Mouse (Mus musculus): ENCODE data around the gene Ago3. TPM values are rescaled to one million over a fixed set of nuclear protein-coding genes. Genes with fewer than 3 reads are reported as not detected.

The Ago3 gene
- total RNA-seq, 2 experiments from 2014 or later = 13.0 to 14.8 TPM

GRCm38 (mm10) chr4:126286492-126286891, 142.9 kb downstream of the Ago3 start, which contains the start of gene Col8a2:
Gene Col8a2 (plus strand): TSS chr4:126286793.
- intact Hi-C loops (cut with DNase I) = no loop called here
- DNase-seq = peak in 1 of 2 experiments; percentile 25

DNA sequence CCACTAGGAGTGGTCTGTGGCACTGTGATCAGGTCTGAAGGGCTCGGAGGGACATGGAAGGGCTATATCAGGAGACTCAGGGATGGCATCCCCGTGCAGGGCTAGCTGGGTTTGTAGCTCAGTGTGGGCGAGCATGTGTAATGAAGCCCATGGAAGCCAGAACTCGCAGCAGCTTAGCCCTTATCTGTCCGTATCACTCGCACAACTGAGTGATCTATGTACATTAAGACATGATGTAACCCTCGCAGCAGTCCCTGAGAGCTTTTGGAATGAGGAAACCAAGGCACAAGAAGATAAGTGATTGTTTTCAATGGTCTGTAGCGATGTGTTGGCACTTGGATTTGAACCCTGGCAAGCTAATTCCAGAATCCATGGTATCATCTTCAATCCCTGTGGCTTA, 145.8 kb downstream of the Ago3 start:
- intact Hi-C loops (cut with DNase I) = no loop called here
- DNase-seq = no peak

DNA sequence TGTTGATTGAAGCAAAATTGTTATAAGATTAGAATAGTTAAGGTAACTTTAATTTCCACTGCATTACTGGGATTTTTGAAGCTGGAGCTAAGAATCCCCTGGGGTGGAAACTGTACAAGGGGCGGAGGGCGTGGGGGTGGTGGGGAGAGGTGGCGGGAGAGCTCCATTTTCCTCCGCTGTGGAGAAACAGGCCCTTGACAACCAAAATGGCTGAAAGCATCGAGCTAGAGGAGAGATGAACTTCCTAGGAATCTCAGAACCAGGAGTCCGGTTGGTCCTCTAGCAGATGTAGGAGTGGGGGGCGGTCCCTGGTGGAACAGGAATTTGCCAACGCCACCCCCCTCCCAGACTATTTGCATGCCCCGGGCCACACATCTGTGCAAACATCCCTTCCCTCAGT, 147.7 kb downstream of the Ago3 start:
- no peak for DNase-seq
- intact Hi-C loops (cut with DNase I) = no loop called here

Other genes with a start within 250 kb of the Ago3 start
- 100 to 1,000 TPM; 160 to 172 TPM for gene Thrap3, start 226.8 kb downstream of the Ago3 start, total RNA-seq (2021)
- 100 to 1,000 TPM; 214 to 239 TPM for gene Map7d1, start 173.2 kb downstream of the Ago3 start, total RNA-seq (2021)
- gene Trappc3, start 167.2 kb downstream of the Ago3 start, total RNA-seq (2021) = 10 to 100 TPM; 50.8 to 54.0 TPM
- gene Col8a2, start 142.8 kb downstream of the Ago3 start, total RNA-seq (2021) = 1 to 10 TPM; 1.8 to 2.1 TPM
- 10 to 100 TPM; 17.0 to 18.9 TPM for gene Adprhl2, start 107.9 kb downstream of the Ago3 start, total RNA-seq (2021)
- gene Tekt2, start 103.9 kb downstream of the Ago3 start, total RNA-seq (2021) = under 1 TPM; 0.69 to 0.74 TPM
- 10 to 100 TPM; 16.0 to 18.6 TPM for gene Ago1, start 39.0 kb upstream of the Ago3 start, total RNA-seq (2021)
- gene Ago4, start 103.9 kb upstream of the Ago3 start, total RNA-seq (2021) = 1 to 10 TPM; 4.1 to 5.8 TPM
- gene Clspn, start 127.4 kb upstream of the Ago3 start, total RNA-seq (2021) = 1 to 10 TPM; 5.9 to 8.2 TPM
- 1 to 10 TPM; 8.7 to 9.1 TPM for gene 5730409E04Rik, start 180.3 kb upstream of the Ago3 start, total RNA-seq (2021)
- gene Psmb2, start 248.1 kb upstream of the Ago3 start, total RNA-seq (2021) = 100 to 1,000 TPM; 148 to 157 TPM

Data from heart, postnatal 10 days (tissue).